In genomic region chr5:137419105-137419504, GRCm38 (mm10) we compare ENCODE assay signal across 14 mouse cellular contexts. TPM values are rescaled to one million over a fixed set of nuclear protein-coding genes. Genes with fewer than 3 reads are reported as not detected.
DNase-seq lines count a peak whose midpoint lies in the region; ATAC-seq and TF ChIP-seq lines count a peak whose summit lies in the region.
"Had no signal": no experiment of that assay in that cellular context is flagged by ENCODE, and none has a peak within 500 bp of the region (broad histone marks: within the 10 kb centered on the region; RNA-seq: fewer than 3 reads in every experiment).

No protein-coding gene starts in this region.

- H3K4me1 ChIP-seq in kidney, embryonic 15.5 days = peaks cover 11% of the 10 kb centered on the region
- peaks cover 15% of the 10 kb centered on the region; the same call in 1 of the 2 replicates for H3K4me1 ChIP-seq in lung, embryonic 15.5 days
- peaks cover 22% of the 10 kb centered on the region; the same call in 1 of the 2 replicates for H3K4me1 ChIP-seq in small intestine, adult 2 months (ENCODE audit: control insufficient read depth, insufficient read depth, insufficient read length, low read length)
- H3K4me1 ChIP-seq: forebrain, embryonic 15.5 days; megakaryocyte, embryonic 14.5 days had no signal

- H3K9ac ChIP-seq in kidney, embryonic 15.5 days = no peak overlapping the region
- no peak overlapping the region for H3K9ac ChIP-seq in lung, embryonic 15.5 days
- H3K9ac ChIP-seq: forebrain, embryonic 15.5 days; heart, embryonic 12.5 days had no signal

- TF ChIP-seq POLR2A in small intestine, adult 2 months (IDR thresholded peaks at IDR 0.05; ENCODE audit: low read depth, low read length) = no peak

- H3K27me3 ChIP-seq in kidney, embryonic 15.5 days = no peaks in the 10 kb centered on the region
- no peaks in the 10 kb centered on the region for H3K27me3 ChIP-seq in lung, embryonic 15.5 days
- no peaks in the 10 kb centered on the region for H3K27me3 ChIP-seq in small intestine, adult 2 months (ENCODE audit: control insufficient read depth, insufficient read depth, low read length)
- H3K27me3 ChIP-seq: forebrain, embryonic 15.5 days; heart, embryonic 12.5 days had no signal

- H3K9me3 ChIP-seq in kidney, embryonic 15.5 days (replicated peaks) = no peaks in the 10 kb centered on the region
- no peaks in the 10 kb centered on the region for H3K9me3 ChIP-seq in lung, embryonic 15.5 days
- H3K9me3 ChIP-seq: forebrain, embryonic 15.5 days; heart, embryonic 12.5 days; megakaryocyte, embryonic 14.5 days had no signal

- H3K4me3 ChIP-seq in kidney, embryonic 15.5 days (replicated peaks) = no peak overlapping the region
- no peak overlapping the region for H3K4me3 ChIP-seq in lung, embryonic 15.5 days
- H3K4me3 ChIP-seq in small intestine, adult 2 months (ENCODE audit: low read depth, low read length) = no peak overlapping the region
- H3K4me3 ChIP-seq: forebrain, embryonic 15.5 days; heart, embryonic 12.5 days; megakaryocyte, embryonic 14.5 days had no signal

- H3K36me3 ChIP-seq in kidney, embryonic 15.5 days = no peaks in the 10 kb centered on the region
- no peaks in the 10 kb centered on the region for H3K36me3 ChIP-seq in lung, embryonic 15.5 days
- H3K36me3 ChIP-seq in small intestine, adult 2 months (ENCODE audit: control insufficient read depth, insufficient read depth, low read length) = no peaks in the 10 kb centered on the region
- H3K36me3 ChIP-seq: forebrain, embryonic 15.5 days; heart, embryonic 12.5 days had no signal

- TF ChIP-seq CTCF in small intestine, adult 2 months (IDR thresholded peaks at IDR 0.05; ENCODE audit: extremely low read depth, insufficient read length, insufficient replicate concordance, low read depth, low read length) = no peak

- 51% methylated on average over 9 of the region's 9 CpGs for WGBS in kidney, embryonic 15.5 days
- 50% methylated on average over 9 of the region's 9 CpGs for WGBS in lung, embryonic 15.5 days
- WGBS in small intestine, adult 2 months = 38% methylated on average over 9 of the region's 9 CpGs

- peak; percentile 5 for DNase-seq in kidney, adult 11 months
- peak; percentile 21 for DNase-seq in kidney, adult 9 months
- DNase-seq in left cerebral cortex, adult 8-10 months (ENCODE audit: low spot score in 2 of 2) = no peak
- DNase-seq in urinary bladder, adult 2 months (ENCODE audit: low spot score) = no peak
- DNase-seq: cerebellum, adult 18-20 months; thymus, adult 18-20 months had no signal

- H3K4me2 ChIP-seq in kidney, embryonic 15.5 days = no peak overlapping the region
- H3K4me2 ChIP-seq in lung, embryonic 15.5 days = no peak overlapping the region
- H3K4me2 ChIP-seq: forebrain, embryonic 15.5 days; heart, embryonic 12.5 days had no signal

- ATAC-seq in kidney, embryonic 15.5 days (replicated peaks; ENCODE audit: low FRiP score) = no peak; the same call in 1 of the 2 replicates
- ATAC-seq in lung, embryonic 15.5 days (ENCODE audit: borderline replicate concordance, extremely low read depth, low FRiP score, low TSS enrichment) = peak; percentile 47; the same call in 1 of the 2 replicates
- no peak for ATAC-seq in megakaryocyte-erythroid progenitor cell, adult 5-6 weeks (replicated peaks; ENCODE audit: low FRiP score, low TSS enrichment, poor library complexity, severe bottlenecking)
- ATAC-seq: forebrain, embryonic 15.5 days had no signal

- H3K27ac ChIP-seq in kidney, embryonic 15.5 days = no peak overlapping the region
- H3K27ac ChIP-seq in lung, embryonic 15.5 days = peak overlapping the region; percentile 57
- peak overlapping the region; percentile 64; the same call in 1 of the 2 replicates for H3K27ac ChIP-seq in small intestine, adult 2 months (ENCODE audit: insufficient read depth, low read depth, low read length)
- H3K27ac ChIP-seq: forebrain, embryonic 15.5 days had no signal

RNA-seq across cellular contexts. Expression of gene Zan, which starts 57.8 kb away (rescaled TPM):
- polyA plus RNA-seq in kidney, embryonic 15.5 days (2015; fragmentation: Nextera tagmentation; extraction: Ambion mirVana) = 0.06 and 0.09 TPM in 2 replicates
- 0.26 and 0.35 TPM in 2 replicates for polyA plus RNA-seq in lung, embryonic 15.5 days (2015; fragmentation: Nextera tagmentation; extraction: Ambion mirVana)
- polyA plus RNA-seq in small intestine, adult 2 months (2012; rRNA removed) = 0.98 and 2.3 TPM in 2 replicates
- 0.02 and 0.92 TPM in 2 replicates for total RNA-seq in megakaryocyte-erythroid progenitor cell, adult 5-6 weeks (2014; fragmentation: Nextera tagmentation)
- total RNA-seq in megakaryocyte-erythroid progenitor cell, adult 5-6 weeks (2017) = 0.05 and 0.11 TPM in 2 replicates
- total RNA-seq in left cerebral cortex, adult 8-10 months (2022) = under 1 TPM; 0.20 to 0.53 (median 0.29) TPM
- polyA plus RNA-seq in urinary bladder, adult 2 months (2012; rRNA removed) = 0.11 and 0.15 TPM in 2 replicates
- total RNA-seq: neutrophil, adult 5-6 weeks had no signal

Comparison
In these comparisons a context has a peak if more than half of its experiments do, and no peak if none do; other contexts are left out.
1. DNase-seq: peak in kidney, adult 11 months (single experiment) and kidney, adult 9 months (single experiment); none in left cerebral cortex, adult 8-10 months (0 of 2) and urinary bladder, adult 2 months (single experiment).